Mouse (Mus musculus) intestine, embryonic 16.5 days (tissue): ENCODE results near the gene Prdm10. TPM values are rescaled to one million over a fixed set of nuclear protein-coding genes. Genes with fewer than 3 reads are reported as not detected.

Experiments used
- ATAC-seq: fragments of 200-750 bp; cut with Nextera tagmentation; 2 replicates; pipeline ENCODE4 v1.8.0; 2017; ENCODE audit warnings: moderate TSS enrichment, moderate library complexity
- H3K27ac ChIP-seq: fragments of 300-500 bp; sonication (generic); 2 replicates; pipeline ENCODE4 v1.5.1; 2014; ENCODE audit warnings: mild to moderate bottlenecking, low read length
- H3K27me3 ChIP-seq: fragments of 300-500 bp; sonication (generic); replicated peaks from 2 replicates; pipeline ENCODE4 v1.6.1; 2014; ENCODE audit warnings: low read length, control low read depth, mixed read lengths; ENCODE audit not compliant: control insufficient read depth, insufficient read depth
- H3K36me3 ChIP-seq: fragments of 300-500 bp; sonication (generic); 2 replicates; pipeline ENCODE4 v1.6.1; 2014; ENCODE audit warnings: low read length, control low read depth; ENCODE audit not compliant: control insufficient read depth, insufficient read depth
- H3K4me1 ChIP-seq: fragments of 300-500 bp; sonication (generic); 2 replicates; pipeline ENCODE4 v1.6.1; 2014; ENCODE audit warnings: low read length, control low read depth, mixed read lengths; ENCODE audit not compliant: control insufficient read depth, insufficient read depth
- H3K4me2 ChIP-seq: fragments of 300-500 bp; sonication (generic); 2 replicates; pipeline ENCODE4 v1.6.1; 2014; ENCODE audit warnings: low read depth, low read length, control low read depth
- H3K4me3 ChIP-seq: fragments of 300-500 bp; sonication (generic); 2 replicates; pipeline ENCODE4 v1.5.1; 2014; ENCODE audit warnings: mild to moderate bottlenecking, low read length
- H3K9ac ChIP-seq: fragments of 300-500 bp; sonication (generic); 2 replicates; pipeline ENCODE4 v1.6.1; 2014; ENCODE audit warnings: low read depth, low read length
- H3K9me3 ChIP-seq: fragments of 300-500 bp; sonication (generic); 2 replicates; pipeline ENCODE4 v1.6.1; 2016; ENCODE audit warnings: low read length, control low read depth; ENCODE audit not compliant: control insufficient read depth
- WGBS: fragments of 180-500 bp; shearing (Covaris S2); extraction: QIAGEN DNeasy Blood & Tissue Kit; methylation state at CpG from one replicate; pipeline ENCODE4 v1.1.7; 2014; 5-methylcytosine and 5-hydroxymethylcytosine counted together
- polyA plus RNA-seq: library from polyadenylated mRNA; unstranded; fragments of >200 nt; fragmentation: Nextera tagmentation; extraction: Ambion mirVana; gene quantifications from 2 replicates; pipeline ENCODE4 v1.2.1, GENCODE M21; 2015

The Prdm10 gene
- polyA plus RNA-seq, 1 experiment from 2014 or later: 3.5 TPM

GRCm38 (mm10) chr9:31400441-31400840 is 120.1 kb downstream of the Prdm10 start:
- no peak overlapping the region for H3K27ac ChIP-seq
- no peak overlapping the region for H3K9ac ChIP-seq
- no peaks in the 10 kb centered on the region for H3K4me1 ChIP-seq
- no peak for ATAC-seq
- H3K36me3 ChIP-seq: peaks cover 30% of the 10 kb centered on the region
- WGBS: 46% methylated on average over 4 of the region's 4 CpGs
- H3K4me2 ChIP-seq: no peak overlapping the region
- H3K27me3 ChIP-seq: no peaks in the 10 kb centered on the region
- H3K4me3 ChIP-seq: no peak overlapping the region
- H3K9me3 ChIP-seq: no peaks in the 10 kb centered on the region

GRCm38 (mm10) chr9:31404311-31404710 is 124.0 kb downstream of the Prdm10 start:
- ATAC-seq: no peak
- Histone ChIP-seq H3K9ac (no peak overlapping the region), H3K27me3 (no peaks in the 10 kb centered on the region), H3K4me3 (no peak overlapping the region), H3K9me3 (no peaks in the 10 kb centered on the region), H3K36me3 (peaks cover 21% of the 10 kb centered on the region), H3K27ac (no peak overlapping the region), H3K4me2 (no peak overlapping the region), H3K4me1 (no peaks in the 10 kb centered on the region)
- WGBS: 84% methylated on average over 2 of the region's 2 CpGs

GRCm38 (mm10) chr9:31405217-31405616 is 124.9 kb downstream of the Prdm10 start:
- no peaks in the 10 kb centered on the region for H3K9me3 ChIP-seq
- no peaks in the 10 kb centered on the region for H3K4me1 ChIP-seq
- no peak overlapping the region for H3K4me3 ChIP-seq
- no peak overlapping the region for H3K9ac ChIP-seq
- WGBS: 67% methylated on average over 6 of the region's 6 CpGs
- H3K27ac ChIP-seq: no peak overlapping the region
- H3K4me2 ChIP-seq: no peak overlapping the region
- H3K27me3 ChIP-seq: no peaks in the 10 kb centered on the region
- H3K36me3 ChIP-seq: peaks cover 30% of the 10 kb centered on the region
- ATAC-seq: peak; percentile 83

- ATAC-seq: no peak
- WGBS: 92% methylated on average over 4 of the region's 4 CpGs
- peaks cover 33% of the 10 kb centered on the region; the same call in 1 of the 2 replicates for H3K36me3 ChIP-seq
Measured at GRCm38 (mm10) chr9:31412165-31412564, 131.8 kb downstream of the Prdm10 start.

GRCm38 (mm10) chr9:31418821-31419220 is 138.5 kb downstream of the Prdm10 start:
- ATAC-seq: no peak
- Histone ChIP-seq H3K9ac (no peak overlapping the region), H3K27me3 (no peaks in the 10 kb centered on the region), H3K4me2 (no peak overlapping the region), H3K36me3 (peaks cover 19% of the 10 kb centered on the region), H3K9me3 (no peaks in the 10 kb centered on the region), H3K27ac (no peak overlapping the region), H3K4me3 (no peak overlapping the region), H3K4me1 (no peaks in the 10 kb centered on the region)
- 96% methylated on average over 1 of the region's 1 CpGs for WGBS

More at GRCm38 (mm10) chr9:31412165-31412564, 131.8 kb downstream of the Prdm10 start:
- no peak overlapping the region for H3K27ac ChIP-seq
- no peaks in the 10 kb centered on the region for H3K27me3 ChIP-seq
- H3K9me3 ChIP-seq: no peaks in the 10 kb centered on the region
- no peak overlapping the region for H3K4me2 ChIP-seq
- no peaks in the 10 kb centered on the region for H3K4me1 ChIP-seq
- no peak overlapping the region for H3K9ac ChIP-seq
- H3K4me3 ChIP-seq: no peak overlapping the region

GRCm38 (mm10) chr9:31422143-31422542 is 141.8 kb downstream of the Prdm10 start:
- peaks cover 11% of the 10 kb centered on the region for H3K36me3 ChIP-seq
- no peaks in the 10 kb centered on the region for H3K4me1 ChIP-seq
- no peak overlapping the region for H3K4me3 ChIP-seq
- H3K9ac ChIP-seq: no peak overlapping the region
- no peak overlapping the region for H3K4me2 ChIP-seq
- no peaks in the 10 kb centered on the region for H3K9me3 ChIP-seq
- WGBS: 80% methylated on average over 5 of the region's 5 CpGs
- H3K27ac ChIP-seq: no peak overlapping the region
- no peaks in the 10 kb centered on the region for H3K27me3 ChIP-seq
- ATAC-seq: peak; percentile 38; the same call in 1 of the 2 replicates

- no peak overlapping the region for H3K9ac ChIP-seq
- peaks cover 2% of the 10 kb centered on the region; the same call in 1 of the 2 replicates for H3K36me3 ChIP-seq
- no peak overlapping the region for H3K27ac ChIP-seq
- ATAC-seq: no peak
- 90% methylated on average over 7 of the region's 7 CpGs for WGBS
- H3K4me3 ChIP-seq: no peak overlapping the region
- peaks cover 8% of the 10 kb centered on the region; the same call in 1 of the 2 replicates for H3K4me1 ChIP-seq
- H3K4me2 ChIP-seq: no peak overlapping the region
- H3K27me3 ChIP-seq: no peaks in the 10 kb centered on the region
- H3K9me3 ChIP-seq: no peaks in the 10 kb centered on the region
Measured at GRCm38 (mm10) chr9:31428971-31429370, 148.6 kb downstream of the Prdm10 start.

- WGBS: 70% methylated on average over 9 of the region's 9 CpGs
- Histone ChIP-seq H3K27me3 (no peaks in the 10 kb centered on the region), H3K4me3 (no peak overlapping the region), H3K36me3 (peaks cover 2% of the 10 kb centered on the region; the same call in 1 of the 2 replicates), H3K4me1 (peaks cover 8% of the 10 kb centered on the region; the same call in 1 of the 2 replicates), H3K9me3 (no peaks in the 10 kb centered on the region), H3K9ac (no peak overlapping the region), H3K27ac (no peak overlapping the region), H3K4me2 (no peak overlapping the region)
- no peak for ATAC-seq
Measured at GRCm38 (mm10) chr9:31430011-31430410, 149.7 kb downstream of the Prdm10 start.
